Mouse (Mus musculus) cerebellum, adult 9-10 months (tissue): Measurements from ENCODE around the gene Tada2b.

Source experiments
- DNase-seq: peaks from one replicate; pipeline ENCODE4 v3.0.0; 2022

The Tada2b gene

GRCm38 (mm10) chr5:36440741-36441140, 43.3 kb downstream of the Tada2b start:
- no peak for DNase-seq

GRCm38 (mm10) chr5:36436858-36437257, 47.2 kb downstream of the Tada2b start:
- DNase-seq, result no peak

GRCm38 (mm10) chr5:36434398-36434967, 49.6 kb downstream of the Tada2b start:
- no peak for DNase-seq

- no peak for DNase-seq
Measured at GRCm38 (mm10) chr5:36431711-36432110, 52.4 kb downstream of the Tada2b start.

GRCm38 (mm10) chr5:36429551-36429950, 54.5 kb downstream of the Tada2b start:
- no peak for DNase-seq

- no peak for DNase-seq
Measured at GRCm38 (mm10) chr5:36427831-36428230, 56.3 kb downstream of the Tada2b start.

GRCm38 (mm10) chr5:36426404-36426803, 57.7 kb downstream of the Tada2b start:
- DNase-seq, result no peak

- DNase-seq, result no peak
Measured at GRCm38 (mm10) chr5:36424676-36425075, 59.4 kb downstream of the Tada2b start.
